Mouse (Mus musculus) testis, adult 2 months (tissue): ENCODE data around the gene Adipoq. TPM values are rescaled to one million over a fixed set of nuclear protein-coding genes. Genes with fewer than 3 reads are reported as not detected.

Experiments used
- H3K27ac ChIP-seq: fragments of 200-500 bp; 2 replicates; pipeline ENCODE4 v1.5.1; 2012; ENCODE audit warnings: low read depth, low read length; ENCODE audit not compliant: control insufficient read depth, insufficient read depth
- H3K27me3 ChIP-seq: fragments of 200-500 bp; 2 replicates; pipeline ENCODE4 v1.6.1; 2012; ENCODE audit warnings: mild to moderate bottlenecking, low read length, moderate library complexity; ENCODE audit not compliant: control insufficient read depth, insufficient read depth
- H3K36me3 ChIP-seq: fragments of 200-500 bp; 2 replicates; pipeline ENCODE4 v1.6.1; 2012; ENCODE audit warnings: mild to moderate bottlenecking, low read length; ENCODE audit not compliant: control insufficient read depth, insufficient read depth
- H3K4me1 ChIP-seq: fragments of 200-500 bp; 2 replicates; pipeline ENCODE4 v1.6.1; 2012; ENCODE audit warnings: low read length; ENCODE audit not compliant: control insufficient read depth, insufficient read depth
- H3K4me3 ChIP-seq: fragments of 200-500 bp; 2 replicates; pipeline ENCODE4 v1.5.1; 2012; ENCODE audit warnings: low read depth, mild to moderate bottlenecking, low read length, moderate library complexity, mixed read lengths; ENCODE audit not compliant: control insufficient read depth
- CTCF ChIP-seq: fragments of 200-500 bp; IDR thresholded peaks from 2 replicates; pipeline ENCODE4 v1.5.1; 2012; ENCODE audit warnings: low read depth, mild to moderate bottlenecking, inconsistent platforms, low read length, moderate library complexity; ENCODE audit not compliant: control insufficient read depth, insufficient read depth, insufficient replicate concordance
- POLR2A ChIP-seq: fragments of 200-500 bp; IDR thresholded peaks from 2 replicates; pipeline ENCODE4 v1.6.1; 2012; ENCODE audit warnings: low read depth, mild to moderate bottlenecking, inconsistent platforms, low read length, moderate library complexity; ENCODE audit not compliant: control insufficient read depth
- polyA plus RNA-seq: library from polyadenylated mRNA; depleted of rRNA; stranded (reverse); fragments of >200 nt; gene quantifications from 2 replicates; pipeline ENCODE4 v1.2.3, GENCODE M21; 2012

Gene Adipoq
- polyA plus RNA-seq, 1 experiment = 16.1 TPM

GRCm38 (mm10) chr16:23117173-23117572 lies 29.2 kb upstream of the Adipoq start:
- Histone ChIP-seq H3K36me3 (no peaks in the 10 kb centered on the region; the same call in 1 of the 2 replicates), H3K27ac (no peak overlapping the region), H3K4me3 (no peak overlapping the region), H3K27me3 (no peaks in the 10 kb centered on the region), H3K4me1 (no peaks in the 10 kb centered on the region)
- no peak for TF ChIP-seq CTCF
- TF ChIP-seq POLR2A = no peak

DNA sequence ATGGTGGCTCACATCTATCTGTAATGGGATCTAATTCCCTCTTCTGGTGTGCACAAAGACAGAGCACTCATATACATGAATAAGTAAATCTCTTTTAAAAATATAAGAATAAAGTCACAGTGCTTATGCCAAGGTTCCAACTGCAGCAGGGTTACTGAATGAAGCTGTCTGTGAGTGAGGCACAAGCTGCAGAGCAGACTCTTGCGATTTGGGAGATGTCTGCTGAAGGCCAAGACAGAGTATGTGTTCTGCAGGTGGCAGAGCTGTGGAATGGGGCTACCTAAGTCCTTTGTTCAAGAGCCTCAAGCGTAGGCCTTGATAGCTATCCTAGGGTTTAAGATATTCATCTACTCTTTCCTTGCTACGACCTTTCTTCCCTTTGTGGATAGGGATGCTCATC lies 23.9 kb upstream of the Adipoq start:
- no peak overlapping the region for H3K27ac ChIP-seq
- H3K27me3 ChIP-seq = no peaks in the 10 kb centered on the region
- TF ChIP-seq CTCF = no peak
- no peak for TF ChIP-seq POLR2A
- no peak overlapping the region for H3K4me3 ChIP-seq
- H3K36me3 ChIP-seq = no peaks in the 10 kb centered on the region; the same call in 1 of the 2 replicates
- peaks cover 2% of the 10 kb centered on the region for H3K4me1 ChIP-seq

DNA sequence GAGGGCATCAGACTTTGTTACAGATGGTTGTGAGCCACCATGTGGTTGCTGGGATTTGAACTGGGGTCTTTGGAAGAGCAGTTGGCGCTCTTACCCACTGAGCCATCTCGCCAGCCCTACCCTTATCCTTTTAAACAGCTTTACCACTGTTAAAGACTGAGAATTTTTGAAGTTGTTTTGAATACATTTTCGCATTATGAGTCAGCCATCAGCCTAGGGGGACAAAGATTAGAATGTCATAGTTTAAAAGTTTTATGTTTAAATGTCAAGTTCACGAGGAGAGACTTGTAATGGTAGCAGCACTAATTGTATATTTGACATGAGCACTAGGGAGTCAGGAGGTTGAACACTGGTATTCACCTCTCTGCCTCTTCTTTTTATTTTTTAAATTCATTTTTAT lies 23.2 kb upstream of the Adipoq start:
- peaks cover 2% of the 10 kb centered on the region for H3K4me1 ChIP-seq
- H3K4me3 ChIP-seq = no peak overlapping the region
- no peaks in the 10 kb centered on the region; the same call in 1 of the 2 replicates for H3K36me3 ChIP-seq
- no peak overlapping the region for H3K27ac ChIP-seq
- H3K27me3 ChIP-seq = no peaks in the 10 kb centered on the region
- TF ChIP-seq CTCF (no peak), POLR2A (no peak)

DNA sequence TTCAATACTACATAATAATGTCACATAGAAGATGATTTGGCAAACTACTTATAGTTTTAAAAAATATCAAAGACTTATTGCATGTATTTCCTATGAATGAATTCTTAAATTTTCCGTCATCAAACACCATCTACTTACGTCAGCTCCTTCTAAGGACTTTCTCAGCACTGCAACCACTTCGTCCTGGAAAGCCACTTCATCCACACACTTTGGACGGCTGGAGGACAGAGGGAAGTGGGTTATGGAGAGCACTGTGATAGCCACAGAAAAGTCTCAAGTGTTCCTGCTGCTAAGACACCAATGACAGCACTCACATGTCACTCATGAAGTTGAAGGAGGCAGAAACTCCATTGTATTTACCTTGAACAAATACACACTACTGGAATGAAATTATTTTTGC lies 21.9 kb upstream of the Adipoq start:
- Histone ChIP-seq H3K27ac (no peak overlapping the region), H3K27me3 (no peaks in the 10 kb centered on the region), H3K36me3 (no peaks in the 10 kb centered on the region; the same call in 1 of the 2 replicates), H3K4me1 (peaks cover 4% of the 10 kb centered on the region), H3K4me3 (no peak overlapping the region)
- TF ChIP-seq CTCF (no peak), POLR2A (no peak)

DNA sequence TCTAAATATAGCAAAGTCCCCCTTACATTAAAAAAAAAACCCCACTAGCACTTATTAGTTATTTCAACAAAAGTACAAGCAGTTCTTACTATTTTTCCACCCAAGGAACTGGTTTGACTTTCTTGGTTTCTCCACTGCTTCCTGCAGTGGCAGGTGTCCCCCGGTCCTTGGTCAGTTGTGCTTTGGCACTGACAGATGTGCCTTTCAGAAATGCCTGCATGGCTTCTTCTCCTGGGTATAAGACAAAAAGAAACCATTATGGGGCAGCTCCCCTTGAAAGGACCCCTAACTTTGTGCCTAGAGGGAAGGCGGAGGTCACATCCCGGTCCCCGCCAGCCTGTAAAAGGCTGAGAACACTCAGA lies 19.0 kb upstream of the Adipoq start:
- Histone ChIP-seq H3K4me3 (peak overlapping the region; percentile 94), H3K27me3 (no peaks in the 10 kb centered on the region), H3K27ac (no peak overlapping the region), H3K36me3 (no peaks in the 10 kb centered on the region; the same call in 1 of the 2 replicates), H3K4me1 (peaks cover 4% of the 10 kb centered on the region)
- no peak for TF ChIP-seq CTCF
- no peak for TF ChIP-seq POLR2A

DNA sequence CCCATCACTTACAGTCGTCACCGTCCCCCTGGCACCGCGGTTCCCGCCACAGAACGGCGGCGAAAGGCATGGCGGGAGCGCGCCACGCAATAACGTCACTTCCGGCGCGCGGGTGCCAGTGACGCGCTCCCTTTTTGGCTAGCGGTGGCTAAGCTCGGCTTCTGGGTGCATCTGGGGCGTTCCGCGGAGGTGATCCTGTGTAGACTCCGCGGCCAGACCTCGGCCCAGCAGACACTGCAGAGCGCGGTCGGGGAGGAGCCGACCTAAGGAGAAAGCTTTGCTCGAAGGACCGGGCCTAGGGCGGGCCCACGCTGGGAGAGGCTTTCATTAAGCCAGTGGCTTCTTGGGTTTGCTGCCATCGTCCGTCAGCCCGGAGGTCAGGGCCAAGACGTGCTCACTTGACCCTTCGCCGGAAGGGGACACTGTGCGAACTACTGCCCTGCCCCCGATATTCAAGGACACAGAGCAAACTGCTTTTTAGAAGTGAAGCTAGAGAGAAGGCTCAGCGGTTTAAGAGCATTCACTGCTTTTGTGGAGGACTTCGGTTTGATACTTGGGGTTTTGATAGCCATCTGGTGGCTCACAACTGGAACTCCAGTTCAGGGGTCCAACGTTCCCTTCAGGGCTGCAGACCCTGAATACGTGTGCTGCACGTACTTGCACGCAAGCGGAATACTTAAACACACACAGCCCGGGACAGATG lies 18.5 kb upstream of the Adipoq start, which contains the start of gene Rfc4:
Rfc4 (minus strand) TSS at position 65 of the 703 bp plus-strand sequence.
- peak within 1 kb of the TSS; percentile 89 for H3K27ac ChIP-seq
- TF ChIP-seq CTCF (no peak), POLR2A (peak; percentile 80)

GRCm38 (mm10) chr16:23130303-23130702 lies 16.0 kb upstream of the Adipoq start:
- no peak for TF ChIP-seq POLR2A
- no peak for TF ChIP-seq CTCF
- H3K36me3 ChIP-seq = no peaks in the 10 kb centered on the region
- H3K27ac ChIP-seq = no peak overlapping the region
- peaks cover 4% of the 10 kb centered on the region for H3K4me1 ChIP-seq
- H3K27me3 ChIP-seq = no peaks in the 10 kb centered on the region
- H3K4me3 ChIP-seq = no peak overlapping the region

More for the DNA sequence above, 18.5 kb upstream of the Adipoq start, which contains the start of gene Rfc4:
- H3K4me1 ChIP-seq = peaks cover 4% of the 10 kb centered on the region
- no peaks in the 10 kb centered on the region for H3K27me3 ChIP-seq
- no peaks in the 10 kb centered on the region for H3K36me3 ChIP-seq
- H3K4me3 ChIP-seq = peak within 1 kb of the TSS; percentile 94

DNA sequence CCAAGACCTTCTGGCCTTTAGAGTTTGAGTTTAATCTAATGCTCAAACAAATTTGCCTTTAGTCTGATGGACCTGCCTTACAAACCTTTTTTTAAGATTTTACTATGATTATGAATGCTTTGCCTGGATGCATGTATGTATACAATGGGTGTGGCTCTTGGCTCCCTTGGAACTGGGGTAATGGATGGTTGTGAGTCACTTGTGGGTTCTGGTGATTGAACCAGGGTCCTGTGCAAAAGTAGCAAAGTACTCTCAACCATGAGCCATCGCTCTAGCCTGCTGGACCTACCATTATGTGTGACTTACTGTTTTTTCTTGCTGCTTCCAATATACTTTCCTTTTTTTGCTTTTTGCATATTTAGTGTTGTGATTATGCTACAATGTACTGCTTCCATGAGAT lies 14.0 kb upstream of the Adipoq start:
- no peak overlapping the region for H3K27ac ChIP-seq
- no peaks in the 10 kb centered on the region for H3K36me3 ChIP-seq
- no peaks in the 10 kb centered on the region for H3K27me3 ChIP-seq
- H3K4me3 ChIP-seq = no peak overlapping the region
- no peak for TF ChIP-seq CTCF
- no peak for TF ChIP-seq POLR2A
- H3K4me1 ChIP-seq = 0 out of 2 replicates have a peak, but pooled peaks cover 2% of the 10 kb centered on the region
